11 mouse cellular contexts compared by ENCODE assay signal in genomic region chr1:191911067-191911668, GRCm38 (mm10). TPM values are rescaled to one million over a fixed set of nuclear protein-coding genes. Genes with fewer than 3 reads are reported as not detected.
DNase-seq lines count a peak whose midpoint lies in the region; ATAC-seq and TF ChIP-seq lines count a peak whose summit lies in the region.
"Had no signal": no experiment of that assay in that cellular context is flagged by ENCODE, and none has a peak within 500 bp of the region (broad histone marks: within the 10 kb centered on the region; RNA-seq: fewer than 3 reads in every experiment).

No protein-coding gene starts in this region.

- peaks cover 44% of the 10 kb centered on the region for H3K4me1 ChIP-seq in forebrain, embryonic 13.5 days
- peaks cover 30% of the 10 kb centered on the region for H3K4me1 ChIP-seq in forebrain, embryonic 16.5 days (replicated peaks; ENCODE audit: control insufficient read depth, insufficient read depth, low read length)
- peaks cover 10% of the 10 kb centered on the region; the same call in 1 of the 2 replicates for H3K4me1 ChIP-seq in midbrain, postnatal 0 days (ENCODE audit: insufficient read depth, low read length)

- intact Hi-C loops in left cerebral cortex, adult 2 months (cut with DNase I) = no loop called here
- intact Hi-C loops in left cerebral cortex, postnatal 36 days (cut with DNase I) = no loop called here

- H3K27me3 ChIP-seq in forebrain, embryonic 13.5 days = no peaks in the 10 kb centered on the region
- H3K27me3 ChIP-seq in forebrain, embryonic 16.5 days (replicated peaks; ENCODE audit: control insufficient read depth, insufficient read depth, low read length) = no peaks in the 10 kb centered on the region
- H3K27me3 ChIP-seq in midbrain, postnatal 0 days (ENCODE audit: insufficient read depth, low read length) = no peaks in the 10 kb centered on the region
- H3K27me3 ChIP-seq: limb, embryonic 15.5 days had no signal

- peak overlapping the region; percentile 10; the same call in 1 of the 2 replicates for H3K4me2 ChIP-seq in forebrain, embryonic 13.5 days
- no peak overlapping the region for H3K4me2 ChIP-seq in forebrain, embryonic 16.5 days (ENCODE audit: low read length)
- H3K4me2 ChIP-seq in midbrain, postnatal 0 days (ENCODE audit: low read depth, low read length, poor library complexity, severe bottlenecking) = peak overlapping the region; percentile 35

- ATAC-seq in forebrain, embryonic 13.5 days = no peak
- no peak for ATAC-seq in forebrain, embryonic 16.5 days
- ATAC-seq in erythroblast, adult 5-6 weeks (replicated peaks; ENCODE audit: low FRiP score, poor library complexity, severe bottlenecking) = peak; percentile 71
- ATAC-seq in midbrain, postnatal 0 days (ENCODE audit: low FRiP score) = no peak
- ATAC-seq: activated CD4-positive, CD25-positive, alpha-beta regulatory T cell, adult 4 months had no signal

- H3K9me3 ChIP-seq in forebrain, embryonic 13.5 days (replicated peaks) = no peaks in the 10 kb centered on the region
- no peaks in the 10 kb centered on the region for H3K9me3 ChIP-seq in forebrain, embryonic 16.5 days (ENCODE audit: control insufficient read depth, low read length)
- no peaks in the 10 kb centered on the region for H3K9me3 ChIP-seq in midbrain, postnatal 0 days (ENCODE audit: low read length)
- H3K9me3 ChIP-seq: limb, embryonic 15.5 days had no signal

- H3K36me3 ChIP-seq in forebrain, embryonic 13.5 days (ENCODE audit: poor library complexity, severe bottlenecking) = peaks cover 14% of the 10 kb centered on the region
- H3K36me3 ChIP-seq in forebrain, embryonic 16.5 days (ENCODE audit: control insufficient read depth, insufficient read depth) = peaks cover 3% of the 10 kb centered on the region; the same call in 1 of the 2 replicates
- H3K36me3 ChIP-seq in midbrain, postnatal 0 days (ENCODE audit: insufficient read depth, low read length) = peaks cover 3% of the 10 kb centered on the region; the same call in 1 of the 2 replicates

- no peak overlapping the region for H3K9ac ChIP-seq in forebrain, embryonic 13.5 days
- H3K9ac ChIP-seq in forebrain, embryonic 16.5 days (replicated peaks; ENCODE audit: low read depth, low read length) = no peak overlapping the region
- no peak overlapping the region for H3K9ac ChIP-seq in midbrain, postnatal 0 days (replicated peaks; ENCODE audit: low read length, poor library complexity, severe bottlenecking)
- H3K9ac ChIP-seq: limb, embryonic 15.5 days had no signal

- TF ChIP-seq CTCF in left cerebral cortex, adult 2 months (IDR thresholded peaks at IDR 0.05) = no peak
- TF ChIP-seq CTCF in midbrain, postnatal 0 days (IDR thresholded peaks at IDR 0.05) = no peak

- H3K27ac ChIP-seq in forebrain, embryonic 13.5 days = no peak overlapping the region
- no peak overlapping the region for H3K27ac ChIP-seq in forebrain, embryonic 16.5 days (ENCODE audit: low read length)
- no peak overlapping the region for H3K27ac ChIP-seq in left cerebral cortex, adult 2 months
- H3K27ac ChIP-seq in midbrain, postnatal 0 days (ENCODE audit: low read depth, low read length) = no peak overlapping the region
- H3K27ac ChIP-seq: limb, embryonic 15.5 days had no signal

- H3K4me3 ChIP-seq in forebrain, embryonic 13.5 days = no peak overlapping the region
- H3K4me3 ChIP-seq in forebrain, embryonic 16.5 days (replicated peaks; ENCODE audit: low read length) = no peak overlapping the region
- peak overlapping the region; percentile 32 for H3K4me3 ChIP-seq in left cerebral cortex, adult 2 months
- H3K4me3 ChIP-seq in midbrain, postnatal 0 days (ENCODE audit: low read depth, low read length) = no peak overlapping the region
- H3K4me3 ChIP-seq: limb, embryonic 15.5 days had no signal

- 86% methylated on average over 3 of the region's 3 CpGs for WGBS in forebrain, embryonic 13.5 days
- 84% methylated on average over 3 of the region's 3 CpGs for WGBS in forebrain, embryonic 16.5 days
- 83% methylated on average over 3 of the region's 3 CpGs for WGBS in midbrain, postnatal 0 days

- DNase-seq in left cerebral cortex, adult 2 months (ENCODE audit: extremely low spot score in 1 of 2, low spot score in 2 of 2) = no peak
- no peak for DNase-seq in left cerebral cortex, postnatal 36 days (ENCODE audit: low spot score in 2 of 2)
- no peak for DNase-seq in midbrain, postnatal 0 days (ENCODE audit: low spot score)
- no peak for DNase-seq in right cerebral cortex, adult 18-20 months
- no peak for DNase-seq in right cerebral cortex, postnatal 14 days
- DNase-seq: cerebellum, postnatal 10 days had no signal

RNA-seq across cellular contexts. Expression of gene Slc30a1, which starts 4.6 kb away (rescaled TPM):
- polyA plus RNA-seq in forebrain, embryonic 13.5 days (2015; fragmentation: Nextera tagmentation; extraction: Ambion mirVana) = 1.6 and 1.8 TPM in 2 replicates
- 2.4 and 2.7 TPM in 2 replicates for polyA plus RNA-seq in forebrain, embryonic 16.5 days (2015; fragmentation: Nextera tagmentation; extraction: Ambion mirVana)
- 10 to 100 TPM; 33.3 to 36.3 TPM for total RNA-seq in left cerebral cortex, adult 2 months (2021)
- total RNA-seq in left cerebral cortex, postnatal 36 days (2021) = 10 to 100 TPM; 34.3 to 40.5 TPM
- 21.1 and 24.0 TPM in 2 replicates for total RNA-seq in erythroblast, adult 5-6 weeks (2015; ENCODE audit: low replicate concordance)
- 30.1 and 42.1 TPM in 2 replicates for total RNA-seq in erythroblast, adult 5-6 weeks (2017; ENCODE audit: low replicate concordance)
- total RNA-seq in midbrain, postnatal 0 days (2014; rRNA removed) = 21.9 and 27.4 TPM in 2 replicates
- polyA plus RNA-seq in midbrain, postnatal 0 days (2015; fragmentation: Nextera tagmentation; extraction: Ambion mirVana) = 4.4 and 5.1 TPM in 2 replicates
